1 mouse cellular context compared by ENCODE assay signal in the genomic region with DNA sequence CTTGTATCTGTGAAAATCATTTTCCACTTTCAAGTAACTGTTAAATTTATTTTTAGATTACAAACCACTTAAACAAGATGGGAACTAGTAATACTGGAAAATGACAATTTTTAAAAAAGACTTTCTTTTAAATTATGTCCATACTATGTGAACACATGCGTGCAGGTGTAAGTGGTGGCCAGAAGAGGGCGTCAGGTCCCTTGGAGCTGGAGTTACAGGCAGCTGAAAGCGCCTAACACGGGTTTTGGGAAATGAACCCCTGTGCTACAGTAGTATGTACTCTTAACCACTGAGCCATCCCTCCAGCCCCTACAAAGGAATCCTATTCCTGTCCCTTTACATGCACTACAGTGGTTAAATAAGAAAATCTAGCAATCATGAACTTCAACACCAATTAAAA.
TF ChIP-seq lines count a peak whose summit lies in the region.

No protein-coding gene starts in this region.

TF ChIP-seq in MEL, 35 proteins besides CTCF, POLR2A, EP300 and RAD21:
- TF ChIP-seq ZNF384 (IDR thresholded peaks at IDR 0.05; ENCODE audit: low read depth, low read length) (no peak), ETS1 (IDR thresholded peaks at IDR 0.05; ENCODE audit: low read depth, low read length) (no peak), USF2 (IDR thresholded peaks at IDR 0.05; ENCODE audit: borderline replicate concordance in 1 of 2, insufficient read depth in 1 of 2, low read depth in 1 of 2, low read length in 2 of 2) (no peak), SMC3 (IDR thresholded peaks at IDR 0.05; ENCODE audit: low read depth, low read length) (peak; percentile 53), CHD1 (IDR thresholded peaks at IDR 0.05; ENCODE audit: low read depth, low read length) (no peak), HCFC1 (IDR thresholded peaks at IDR 0.05; ENCODE audit: low read depth, low read length) (no peak), USF1 (IDR thresholded peaks at IDR 0.05; ENCODE audit: low read depth, low read length) (no peak), MAFK (IDR thresholded peaks at IDR 0.05; ENCODE audit: borderline replicate concordance, low read depth, low read length) (no peak), JUND (IDR thresholded peaks at IDR 0.05; ENCODE audit: low read depth, low read length) (no peak), GATA1 (IDR thresholded peaks at IDR 0.05; ENCODE audit: low read depth, low read length) (no peak), ZC3H11A (IDR thresholded peaks at IDR 0.05; ENCODE audit: low read depth, low read length) (peak; percentile 38), MAX (IDR thresholded peaks at IDR 0.05; ENCODE audit: low read length) (0 out of 2 replicates have a peak, but pooled peaks have one; percentile 7), MYC (IDR thresholded peaks at IDR 0.05; ENCODE audit: low read depth, low read length) (0 out of 2 replicates have a peak, but pooled peaks have one; percentile 34), MYB (IDR thresholded peaks at IDR 0.05; ENCODE audit: low read depth, low read length) (no peak)
